Mouse (Mus musculus): ENCODE data around the gene Gm48551.

DNA sequence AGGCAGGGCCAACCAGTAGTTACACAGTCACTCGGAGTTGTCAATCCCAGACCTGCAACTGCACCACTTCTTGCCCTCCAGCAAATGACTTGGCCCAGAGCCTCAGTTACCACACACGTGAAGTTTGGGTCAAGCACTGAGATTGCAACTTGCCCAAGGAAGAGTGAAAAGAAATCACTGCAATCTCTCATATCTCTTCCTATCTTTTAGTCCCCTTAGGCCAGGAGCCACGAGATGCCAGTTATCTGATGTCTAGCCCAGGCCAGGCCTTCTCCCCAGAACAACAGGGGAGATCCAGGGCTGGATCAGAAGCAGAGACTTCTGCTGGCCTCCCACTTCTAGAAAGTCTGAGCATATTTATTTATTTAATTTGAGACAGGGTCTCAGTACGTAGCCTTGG, 28.7 kb upstream of the Gm48551 start:
- TF ChIP-seq CTCF (conservative IDR thresholded peaks at IDR 0.05; ENCODE audit: insufficient read depth, insufficient read length, low read depth, low read length) (no peak), POLR2A (IDR thresholded peaks at IDR 0.05; ENCODE audit: low read depth, low read length) (no peak)
